Mouse (Mus musculus) megakaryocyte, adult 5-6 weeks (primary cell): ENCODE data around the gene H2-M11. TPM values are rescaled to one million over a fixed set of nuclear protein-coding genes. Genes with fewer than 3 reads are reported as not detected.

ENCODE experiments used
- ATAC-seq: 2 replicates; pipeline ENCODE4 v1.8.0; 2016; ENCODE audit warnings: mild to moderate bottlenecking, inconsistent platforms; ENCODE audit not compliant: poor library complexity, severe bottlenecking
- total RNA-seq, 2 experiments: library from RNA; stranded (forward) in 1 of 2; stranded (reverse) in 1 of 2; fragments of 153-499, 151-499 nt in 1 of 2; fragments of 221-1000, 200-1000 nt in 1 of 2; gene quantifications; 2 replicates each; pipeline versions ENCODE4 v1.2.3 to v1.2.4; 2015 to 2017

Gene H2-M11
- total RNA-seq (2015) (not detected in 2 replicates), total RNA-seq (2017) (not detected in 2 replicates)

DNA sequence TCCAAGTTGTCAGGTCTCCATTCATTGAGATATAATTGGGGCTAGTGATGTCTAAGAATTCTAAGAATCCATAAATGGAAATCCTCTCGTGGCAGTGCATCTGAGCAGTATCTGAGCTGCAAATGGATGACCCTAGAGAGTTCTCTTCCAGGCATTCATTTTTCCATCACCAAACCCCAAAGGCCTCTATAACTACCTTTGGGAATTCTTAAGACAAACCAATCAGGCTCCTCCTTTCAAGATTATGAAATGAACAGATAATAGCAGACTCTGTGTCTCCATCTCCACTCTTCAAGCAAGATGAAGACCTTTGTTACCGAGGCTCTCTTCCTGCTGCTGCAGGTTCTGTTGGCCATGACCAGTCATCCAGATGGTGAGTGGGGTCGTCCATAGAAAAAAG, at the start of gene H2-M11:
H2-M11 (plus strand) TSS at position 301 of the 400 bp plus-strand sequence.
- no peak for ATAC-seq

DNA sequence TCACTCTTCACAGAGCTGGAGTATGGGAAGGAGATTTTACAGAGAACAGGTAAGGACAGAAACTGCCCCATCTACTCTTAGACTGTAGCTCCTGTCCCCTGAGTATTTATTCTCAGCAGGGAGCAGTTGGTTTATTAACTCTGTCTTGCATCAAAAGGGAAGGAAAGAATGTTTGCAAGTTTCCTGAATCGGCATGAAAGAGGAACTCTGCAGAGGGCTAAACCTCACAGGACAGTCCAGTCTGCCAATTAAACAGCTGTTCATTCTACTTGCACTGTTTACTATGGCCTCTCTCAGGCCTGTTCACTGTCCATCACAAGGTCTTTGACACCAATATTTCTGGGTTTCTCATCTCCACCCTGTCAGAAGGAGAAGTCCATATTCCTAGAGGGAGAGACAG, 46.4 kb upstream of the H2-M11 start:
- peak; percentile 88 for ATAC-seq

DNA sequence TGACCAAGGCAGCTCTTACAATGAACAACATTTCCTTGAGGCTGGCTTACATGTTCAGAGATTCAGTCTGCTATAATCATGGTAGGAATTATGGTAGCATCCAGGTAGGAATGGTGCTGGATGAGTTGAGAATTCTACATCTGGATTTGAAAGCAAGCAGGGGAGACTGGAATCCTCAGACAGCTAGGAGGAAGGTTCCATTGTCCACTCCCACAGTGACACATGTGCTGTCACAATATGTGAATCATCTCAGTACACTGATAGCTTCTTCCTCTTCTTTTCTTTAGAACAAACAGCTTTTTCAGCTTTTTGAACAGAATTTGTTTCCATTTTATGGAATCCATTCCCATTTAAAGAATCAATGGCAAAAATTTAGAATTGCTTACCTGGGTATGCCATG, 43.0 kb upstream of the H2-M11 start:
- peak; percentile 55 for ATAC-seq

Other genes with a start within 250 kb of the H2-M11 start
- not detected in 2 replicates for gene H2-M10.1, start 220.9 kb upstream of the H2-M11 start, total RNA-seq (2015)
- gene H2-M10.1, start 220.9 kb upstream of the H2-M11 start, total RNA-seq (2017), result not detected in 2 replicates
- gene H2-M10.3, start 178.7 kb upstream of the H2-M11 start, total RNA-seq (2015), result not detected in 2 replicates
- gene H2-M10.3, start 178.7 kb upstream of the H2-M11 start, total RNA-seq (2017), result not detected in 2 replicates
- gene H2-M10.4, start 84.7 kb upstream of the H2-M11 start, total RNA-seq (2015), result not detected in 2 replicates
- gene H2-M10.4, start 84.7 kb upstream of the H2-M11 start, total RNA-seq (2017), result not detected in 2 replicates
- gene H2-M9, start 95.6 kb downstream of the H2-M11 start, total RNA-seq (2015), result not detected in 2 replicates
- gene H2-M9, start 95.6 kb downstream of the H2-M11 start, total RNA-seq (2017), result not detected in 2 replicates
- not detected in 2 replicates for gene H2-M1, start 125.1 kb downstream of the H2-M11 start, total RNA-seq (2015)
- not detected in 2 replicates for gene H2-M1, start 125.1 kb downstream of the H2-M11 start, total RNA-seq (2017)
- not detected in 2 replicates for gene H2-M10.5, start 225.8 kb downstream of the H2-M11 start, total RNA-seq (2015)
- gene H2-M10.5, start 225.8 kb downstream of the H2-M11 start, total RNA-seq (2017), result not detected in 2 replicates